Mouse (Mus musculus): ENCODE measurements around the gene Ttc7. TPM values are rescaled to one million over a fixed set of nuclear protein-coding genes. Genes with fewer than 3 reads are reported as not detected.

Gene Ttc7
- total RNA-seq, 1 experiment = 2.7 TPM

DNA sequence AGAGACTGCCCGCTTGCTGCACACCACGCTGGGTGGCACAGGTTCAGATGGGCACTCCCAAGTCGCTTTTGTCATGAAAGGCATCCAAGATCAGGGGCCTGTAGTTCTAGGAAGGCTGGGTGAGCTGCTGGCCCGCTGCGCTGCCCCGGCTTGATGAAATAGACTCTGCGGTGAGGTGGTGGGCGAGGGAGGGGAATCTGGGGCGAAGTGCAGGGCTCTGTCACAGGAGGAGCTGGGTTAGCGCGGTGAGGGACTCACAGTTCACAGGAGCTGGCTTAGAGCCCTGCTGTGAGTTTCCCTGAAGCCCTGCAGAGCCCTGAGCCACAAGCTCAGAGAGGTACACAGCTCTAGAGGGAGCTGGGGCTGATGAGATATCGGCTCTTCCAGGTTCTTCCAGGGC lies 5.4 kb downstream of the Ttc7 start:
- Histone ChIP-seq H3K9me3 (ENCODE audit: control insufficient read depth, insufficient read depth, low read depth, low read length) (no peaks in the 10 kb centered on the region), H3K4me3 (ENCODE audit: insufficient read depth in 1 of 2, low read depth in 1 of 2, low read length in 2 of 2, poor library complexity in 1 of 2, severe bottlenecking in 1 of 2) (no peak overlapping the region), H3K4me1 (ENCODE audit: control insufficient read depth in 2 of 2, insufficient read depth in 2 of 2, low read length in 2 of 2, poor library complexity in 1 of 2) (peaks cover 0 to 2% of the 10 kb centered on the region in 2 experiments; a peak in 1 of 4 replicates), H3K27ac (ENCODE audit: insufficient read depth, low read depth, low read length, poor library complexity, severe bottlenecking) (no peak overlapping the region), H3K9ac (ENCODE audit: insufficient read depth, low read depth, low read length, poor library complexity, severe bottlenecking) (no peak overlapping the region), H3K36me3 (ENCODE audit: control insufficient read depth, insufficient read depth, low read length, poor library complexity, severe bottlenecking) (peaks cover 3% of the 10 kb centered on the region; the same call in 1 of the 2 replicates)
- in situ Hi-C loops (cut with MboI; ENCODE audit: low sequenced_read_pairs in 2 of 2, unreplicated experiment in 2 of 2) = no loop called here
- no peak for DNase-seq (ENCODE audit: low read depth, low spot score)
- no peak for TF ChIP-seq MAFK (IDR thresholded peaks at IDR 0.05; ENCODE audit: insufficient read depth, low read depth, low read length)
- TF ChIP-seq ZC3H11A (IDR thresholded peaks at IDR 0.05; ENCODE audit: borderline replicate concordance, low read depth, low read length) = no peak
- no peak for TF ChIP-seq HCFC1 (IDR thresholded peaks at IDR 0.05; ENCODE audit: borderline replicate concordance, insufficient read depth, low read length)
- TF ChIP-seq CHD2 (IDR thresholded peaks at IDR 0.05; ENCODE audit: low read depth, low read length) = no peak
- no peak for TF ChIP-seq ZNF384 (IDR thresholded peaks at IDR 0.05; ENCODE audit: low read depth, low read length)

GRCm38 (mm10) chr17:87289367-87289766 lies 6.7 kb downstream of the Ttc7 start:
- no peak overlapping the region for H3K27ac ChIP-seq (ENCODE audit: insufficient read depth, low read depth, low read length, poor library complexity, severe bottlenecking)
- H3K9ac ChIP-seq (ENCODE audit: insufficient read depth, low read depth, low read length, poor library complexity, severe bottlenecking) = no peak overlapping the region
- H3K4me3 ChIP-seq (ENCODE audit: insufficient read depth in 1 of 2, low read depth in 1 of 2, low read length in 2 of 2, poor library complexity in 1 of 2, severe bottlenecking in 1 of 2) = no peak overlapping the region
- no peak for TF ChIP-seq MAFK (IDR thresholded peaks at IDR 0.05; ENCODE audit: insufficient read depth, low read depth, low read length)
- no peak for TF ChIP-seq CHD2 (IDR thresholded peaks at IDR 0.05; ENCODE audit: low read depth, low read length)
- no peak for TF ChIP-seq ZC3H11A (IDR thresholded peaks at IDR 0.05; ENCODE audit: borderline replicate concordance, low read depth, low read length)
- TF ChIP-seq HCFC1 (IDR thresholded peaks at IDR 0.05; ENCODE audit: borderline replicate concordance, insufficient read depth, low read length) = no peak
- no peak for TF ChIP-seq ZNF384 (IDR thresholded peaks at IDR 0.05; ENCODE audit: low read depth, low read length)
- in situ Hi-C loops (cut with MboI; ENCODE audit: low sequenced_read_pairs in 2 of 2, unreplicated experiment in 2 of 2) = no loop called here
- H3K36me3 ChIP-seq (ENCODE audit: control insufficient read depth, insufficient read depth, low read length, poor library complexity, severe bottlenecking) = peaks cover 3% of the 10 kb centered on the region; the same call in 1 of the 2 replicates
- H3K4me1 ChIP-seq (ENCODE audit: control insufficient read depth in 2 of 2, insufficient read depth in 2 of 2, low read length in 2 of 2, poor library complexity in 1 of 2) = peaks cover 0 to 2% of the 10 kb centered on the region in 2 experiments; a peak in 1 of 4 replicates
- no peak for DNase-seq (ENCODE audit: low read depth, low spot score)
- H3K9me3 ChIP-seq (ENCODE audit: control insufficient read depth, insufficient read depth, low read depth, low read length) = no peaks in the 10 kb centered on the region

GRCm38 (mm10) chr17:87291037-87291436 lies 8.4 kb downstream of the Ttc7 start:
- no peak overlapping the region for H3K4me3 ChIP-seq (ENCODE audit: insufficient read depth in 1 of 2, low read depth in 1 of 2, low read length in 2 of 2, poor library complexity in 1 of 2, severe bottlenecking in 1 of 2)
- no peak overlapping the region for H3K27ac ChIP-seq (ENCODE audit: insufficient read depth, low read depth, low read length, poor library complexity, severe bottlenecking)
- H3K36me3 ChIP-seq (ENCODE audit: control insufficient read depth, insufficient read depth, low read length, poor library complexity, severe bottlenecking) = peaks cover 3% of the 10 kb centered on the region; the same call in 1 of the 2 replicates
- no peaks in the 10 kb centered on the region for H3K9me3 ChIP-seq (ENCODE audit: control insufficient read depth, insufficient read depth, low read depth, low read length)
- TF ChIP-seq ZNF384 (IDR thresholded peaks at IDR 0.05; ENCODE audit: low read depth, low read length) = no peak
- no peak for TF ChIP-seq CHD2 (IDR thresholded peaks at IDR 0.05; ENCODE audit: low read depth, low read length)
- TF ChIP-seq ZC3H11A (IDR thresholded peaks at IDR 0.05; ENCODE audit: borderline replicate concordance, low read depth, low read length) = no peak
- TF ChIP-seq MAFK (IDR thresholded peaks at IDR 0.05; ENCODE audit: insufficient read depth, low read depth, low read length) = no peak
- no peak for TF ChIP-seq HCFC1 (IDR thresholded peaks at IDR 0.05; ENCODE audit: borderline replicate concordance, insufficient read depth, low read length)
- H3K4me1 ChIP-seq (ENCODE audit: control insufficient read depth in 2 of 2, insufficient read depth in 2 of 2, low read length in 2 of 2, poor library complexity in 1 of 2) = 0 out of 4 replicates have a peak, but pooled peaks cover 0 to 2% of the 10 kb centered on the region in 2 experiments
- H3K9ac ChIP-seq (ENCODE audit: insufficient read depth, low read depth, low read length, poor library complexity, severe bottlenecking) = no peak overlapping the region
- in situ Hi-C loops (cut with MboI; ENCODE audit: low sequenced_read_pairs in 2 of 2, unreplicated experiment in 2 of 2) = no loop called here
- DNase-seq (ENCODE audit: low read depth, low spot score) = no peak

- no peak for DNase-seq (ENCODE audit: low read depth, low spot score)
- Histone ChIP-seq H3K9me3 (ENCODE audit: control insufficient read depth, insufficient read depth, low read depth, low read length) (no peaks in the 10 kb centered on the region), H3K9ac (ENCODE audit: insufficient read depth, low read depth, low read length, poor library complexity, severe bottlenecking) (no peak overlapping the region), H3K4me1 (ENCODE audit: control insufficient read depth in 2 of 2, insufficient read depth in 2 of 2, low read length in 2 of 2, poor library complexity in 1 of 2) (0 out of 4 replicates have a peak, but pooled peaks cover 0 to 2% of the 10 kb centered on the region in 2 experiments), H3K36me3 (ENCODE audit: control insufficient read depth, insufficient read depth, low read length, poor library complexity, severe bottlenecking) (peaks cover 3% of the 10 kb centered on the region; the same call in 1 of the 2 replicates), H3K27ac (ENCODE audit: insufficient read depth, low read depth, low read length, poor library complexity, severe bottlenecking) (no peak overlapping the region), H3K4me3 (ENCODE audit: insufficient read depth in 1 of 2, low read depth in 1 of 2, low read length in 2 of 2, poor library complexity in 1 of 2, severe bottlenecking in 1 of 2) (no peak overlapping the region)
- in situ Hi-C loops (cut with MboI; ENCODE audit: low sequenced_read_pairs in 2 of 2, unreplicated experiment in 2 of 2) = no loop called here
- TF ChIP-seq HCFC1 (IDR thresholded peaks at IDR 0.05; ENCODE audit: borderline replicate concordance, insufficient read depth, low read length) (no peak), ZC3H11A (IDR thresholded peaks at IDR 0.05; ENCODE audit: borderline replicate concordance, low read depth, low read length) (no peak), ZNF384 (IDR thresholded peaks at IDR 0.05; ENCODE audit: low read depth, low read length) (no peak), CHD2 (IDR thresholded peaks at IDR 0.05; ENCODE audit: low read depth, low read length) (no peak), MAFK (IDR thresholded peaks at IDR 0.05; ENCODE audit: insufficient read depth, low read depth, low read length) (no peak)
Measured at GRCm38 (mm10) chr17:87291782-87292181, 9.1 kb downstream of the Ttc7 start.
